Mouse (Mus musculus): ENCODE results near the gene Ehd3. TPM values are rescaled to one million over a fixed set of nuclear protein-coding genes. Genes with fewer than 3 reads are reported as not detected.

Gene Ehd3
- polyA plus RNA-seq, 1 experiment from 2014 or later = 26.5 TPM

GRCm38 (mm10) chr17:73808431-73808830, 4.5 kb downstream of the Ehd3 start:
- no peak for ATAC-seq
- 64% methylated on average over 6 of the region's 6 CpGs for WGBS
- Histone ChIP-seq H3K4me3 (ENCODE audit: low read length) (no peak overlapping the region), H3K27ac (ENCODE audit: low read depth, low read length) (no peak overlapping the region), H3K36me3 (ENCODE audit: control insufficient read depth, insufficient read depth, low read length) (no peaks in the 10 kb centered on the region), H3K9me3 (ENCODE audit: control insufficient read depth, low read length) (no peaks in the 10 kb centered on the region), H3K27me3 (replicated peaks; ENCODE audit: control insufficient read depth, insufficient read depth, low read length) (no peaks in the 10 kb centered on the region), H3K4me1 (ENCODE audit: control insufficient read depth, insufficient read depth, low read depth, low read length) (peaks cover 6% of the 10 kb centered on the region), H3K4me2 (ENCODE audit: low read length) (no peak overlapping the region), H3K9ac (ENCODE audit: low read depth, low read length) (no peak overlapping the region)

- no peak for ATAC-seq
- H3K27ac ChIP-seq (ENCODE audit: low read depth, low read length) = no peak overlapping the region
- H3K4me3 ChIP-seq (ENCODE audit: low read length) = no peak overlapping the region
- H3K36me3 ChIP-seq (ENCODE audit: control insufficient read depth, insufficient read depth, low read length) = no peaks in the 10 kb centered on the region
- H3K4me1 ChIP-seq (ENCODE audit: control insufficient read depth, insufficient read depth, low read depth, low read length) = peaks cover 6% of the 10 kb centered on the region
- 67% methylated on average over 1 of the region's 1 CpGs for WGBS
- no peak overlapping the region for H3K9ac ChIP-seq (ENCODE audit: low read depth, low read length)
- no peaks in the 10 kb centered on the region for H3K27me3 ChIP-seq (replicated peaks; ENCODE audit: control insufficient read depth, insufficient read depth, low read length)
- no peaks in the 10 kb centered on the region for H3K9me3 ChIP-seq (ENCODE audit: control insufficient read depth, low read length)
- H3K4me2 ChIP-seq (ENCODE audit: low read length) = no peak overlapping the region
Observed at GRCm38 (mm10) chr17:73810801-73811200, 6.9 kb downstream of the Ehd3 start.

GRCm38 (mm10) chr17:73811566-73811965, 7.6 kb downstream of the Ehd3 start:
- no peaks in the 10 kb centered on the region for H3K36me3 ChIP-seq (ENCODE audit: control insufficient read depth, insufficient read depth, low read length)
- no peaks in the 10 kb centered on the region for H3K9me3 ChIP-seq (ENCODE audit: control insufficient read depth, low read length)
- H3K27ac ChIP-seq (ENCODE audit: low read depth, low read length) = no peak overlapping the region
- no peak overlapping the region for H3K4me3 ChIP-seq (ENCODE audit: low read length)
- ATAC-seq = 0 out of 2 replicates have a peak, but pooled peaks have one; percentile 30
- no peaks in the 10 kb centered on the region for H3K4me1 ChIP-seq (ENCODE audit: control insufficient read depth, insufficient read depth, low read depth, low read length)
- no peak overlapping the region for H3K9ac ChIP-seq (ENCODE audit: low read depth, low read length)
- no peaks in the 10 kb centered on the region for H3K27me3 ChIP-seq (replicated peaks; ENCODE audit: control insufficient read depth, insufficient read depth, low read length)
- no peak overlapping the region for H3K4me2 ChIP-seq (ENCODE audit: low read length)
- WGBS = 68% methylated on average over 5 of the region's 5 CpGs

GRCm38 (mm10) chr17:73813031-73813660, 9.2 kb downstream of the Ehd3 start:
- H3K36me3 ChIP-seq (ENCODE audit: control insufficient read depth, insufficient read depth, low read length) = no peaks in the 10 kb centered on the region
- WGBS = 70% methylated on average over 8 of the region's 8 CpGs
- H3K4me2 ChIP-seq (ENCODE audit: low read length) = no peak overlapping the region
- H3K27ac ChIP-seq (ENCODE audit: low read depth, low read length) = no peak overlapping the region
- H3K27me3 ChIP-seq (replicated peaks; ENCODE audit: control insufficient read depth, insufficient read depth, low read length) = no peaks in the 10 kb centered on the region
- H3K4me3 ChIP-seq (ENCODE audit: low read length) = no peak overlapping the region
- H3K9me3 ChIP-seq (ENCODE audit: control insufficient read depth, low read length) = no peaks in the 10 kb centered on the region
- no peak overlapping the region for H3K9ac ChIP-seq (ENCODE audit: low read depth, low read length)
- ATAC-seq = no peak
- H3K4me1 ChIP-seq (ENCODE audit: control insufficient read depth, insufficient read depth, low read depth, low read length) = no peaks in the 10 kb centered on the region

GRCm38 (mm10) chr17:73814500-73815190, 10.7 kb downstream of the Ehd3 start:
- no peak overlapping the region for H3K4me2 ChIP-seq (ENCODE audit: low read length)
- H3K4me1 ChIP-seq (ENCODE audit: control insufficient read depth, insufficient read depth, low read depth, low read length) = no peaks in the 10 kb centered on the region
- H3K9me3 ChIP-seq (ENCODE audit: control insufficient read depth, low read length) = no peaks in the 10 kb centered on the region
- H3K9ac ChIP-seq (ENCODE audit: low read depth, low read length) = no peak overlapping the region
- H3K4me3 ChIP-seq (ENCODE audit: low read length) = no peak overlapping the region
- no peaks in the 10 kb centered on the region for H3K27me3 ChIP-seq (replicated peaks; ENCODE audit: control insufficient read depth, insufficient read depth, low read length)
- no peak for ATAC-seq
- no peak overlapping the region for H3K27ac ChIP-seq (ENCODE audit: low read depth, low read length)
- H3K36me3 ChIP-seq (ENCODE audit: control insufficient read depth, insufficient read depth, low read length) = no peaks in the 10 kb centered on the region
- WGBS = 84% methylated on average over 6 of the region's 6 CpGs

- Histone ChIP-seq H3K27ac (ENCODE audit: low read depth, low read length) (no peak overlapping the region), H3K4me1 (ENCODE audit: control insufficient read depth, insufficient read depth, low read depth, low read length) (no peaks in the 10 kb centered on the region), H3K9ac (ENCODE audit: low read depth, low read length) (no peak overlapping the region), H3K36me3 (ENCODE audit: control insufficient read depth, insufficient read depth, low read length) (no peaks in the 10 kb centered on the region), H3K4me3 (ENCODE audit: low read length) (no peak overlapping the region), H3K27me3 (replicated peaks; ENCODE audit: control insufficient read depth, insufficient read depth, low read length) (no peaks in the 10 kb centered on the region), H3K4me2 (ENCODE audit: low read length) (no peak overlapping the region), H3K9me3 (ENCODE audit: control insufficient read depth, low read length) (no peaks in the 10 kb centered on the region)
- 87% methylated on average over 9 of the region's 9 CpGs for WGBS
- no peak for ATAC-seq
Observed at GRCm38 (mm10) chr17:73817697-73818380, 13.9 kb downstream of the Ehd3 start.

GRCm38 (mm10) chr17:73818936-73819335, 15.0 kb downstream of the Ehd3 start:
- H3K4me1 ChIP-seq (ENCODE audit: control insufficient read depth, insufficient read depth, low read depth, low read length) = no peaks in the 10 kb centered on the region
- H3K36me3 ChIP-seq (ENCODE audit: control insufficient read depth, insufficient read depth, low read length) = no peaks in the 10 kb centered on the region
- H3K27me3 ChIP-seq (replicated peaks; ENCODE audit: control insufficient read depth, insufficient read depth, low read length) = no peaks in the 10 kb centered on the region
- WGBS = 71% methylated on average over 4 of the region's 4 CpGs
- H3K4me2 ChIP-seq (ENCODE audit: low read length) = no peak overlapping the region
- no peak overlapping the region for H3K4me3 ChIP-seq (ENCODE audit: low read length)
- H3K9me3 ChIP-seq (ENCODE audit: control insufficient read depth, low read length) = no peaks in the 10 kb centered on the region
- no peak overlapping the region for H3K9ac ChIP-seq (ENCODE audit: low read depth, low read length)
- ATAC-seq = no peak
- no peak overlapping the region for H3K27ac ChIP-seq (ENCODE audit: low read depth, low read length)

GRCm38 (mm10) chr17:73820726-73821125, 16.8 kb downstream of the Ehd3 start:
- no peaks in the 10 kb centered on the region for H3K36me3 ChIP-seq (ENCODE audit: control insufficient read depth, insufficient read depth, low read length)
- WGBS = 63% methylated on average over 4 of the region's 4 CpGs
- ATAC-seq = no peak

GRCm38 (mm10) chr17:73822255-73822654, 18.3 kb downstream of the Ehd3 start:
- Histone ChIP-seq H3K27ac (ENCODE audit: low read depth, low read length) (no peak overlapping the region), H3K9ac (ENCODE audit: low read depth, low read length) (no peak overlapping the region), H3K36me3 (ENCODE audit: control insufficient read depth, insufficient read depth, low read length) (peaks cover 3% of the 10 kb centered on the region; the same call in 1 of the 2 replicates), H3K4me2 (ENCODE audit: low read length) (no peak overlapping the region), H3K4me1 (ENCODE audit: control insufficient read depth, insufficient read depth, low read depth, low read length) (no peaks in the 10 kb centered on the region), H3K27me3 (replicated peaks; ENCODE audit: control insufficient read depth, insufficient read depth, low read length) (no peaks in the 10 kb centered on the region), H3K9me3 (ENCODE audit: control insufficient read depth, low read length) (no peaks in the 10 kb centered on the region), H3K4me3 (ENCODE audit: low read length) (no peak overlapping the region)
- no peak for ATAC-seq
- 87% methylated on average over 4 of the region's 4 CpGs for WGBS

More at GRCm38 (mm10) chr17:73820726-73821125, 16.8 kb downstream of the Ehd3 start:
- H3K27ac ChIP-seq (ENCODE audit: low read depth, low read length) = no peak overlapping the region
- H3K9ac ChIP-seq (ENCODE audit: low read depth, low read length) = no peak overlapping the region
- H3K4me1 ChIP-seq (ENCODE audit: control insufficient read depth, insufficient read depth, low read depth, low read length) = no peaks in the 10 kb centered on the region
- H3K9me3 ChIP-seq (ENCODE audit: control insufficient read depth, low read length) = no peaks in the 10 kb centered on the region
- H3K27me3 ChIP-seq (replicated peaks; ENCODE audit: control insufficient read depth, insufficient read depth, low read length) = no peaks in the 10 kb centered on the region
- no peak overlapping the region for H3K4me3 ChIP-seq (ENCODE audit: low read length)
- H3K4me2 ChIP-seq (ENCODE audit: low read length) = no peak overlapping the region
